Mouse (Mus musculus) heart, postnatal 0 days (tissue): ENCODE data around the gene Cacna2d1. TPM values are rescaled to one million over a fixed set of nuclear protein-coding genes. Genes with fewer than 3 reads are reported as not detected.

ENCODE experiments used
- ATAC-seq: fragments of 200-750 bp; cut with Nextera tagmentation; 2 replicates; pipeline ENCODE4 v1.8.0; 2017; ENCODE audit warnings: low read depth, moderate number of reproducible peaks, moderate library complexity; ENCODE audit not compliant: insufficient read depth
- DNase-seq: peaks from one replicate; pipeline ENCODE4 v3.0.0-alpha.2; 2016; ENCODE audit warnings: low spot score
- H3K27ac ChIP-seq: fragments of 300-500 bp; sonication (generic); 2 replicates; pipeline ENCODE4 v1.5.1; 2014; ENCODE audit warnings: low read depth, mild to moderate bottlenecking
- H3K27me3 ChIP-seq: fragments of 300-500 bp; sonication (generic); 2 replicates; pipeline ENCODE4 v1.6.1; 2014; ENCODE audit warnings: low read length, mixed read lengths; ENCODE audit not compliant: control insufficient read depth, insufficient read depth
- H3K36me3 ChIP-seq: fragments of 300-500 bp; sonication (generic); replicated peaks from 2 replicates; pipeline ENCODE4 v1.6.1; 2014; ENCODE audit warnings: low read length, mixed read lengths; ENCODE audit not compliant: control insufficient read depth, insufficient read depth
- H3K4me1 ChIP-seq: fragments of 300-500 bp; sonication (generic); 2 replicates; pipeline ENCODE4 v1.6.1; 2014; ENCODE audit warnings: antibody characterized with exemption; ENCODE audit not compliant: control insufficient read depth, insufficient read depth
- H3K4me2 ChIP-seq: fragments of 300-500 bp; sonication (generic); 2 replicates; pipeline ENCODE4 v1.6.1; 2014; ENCODE audit warnings: low read depth, mild to moderate bottlenecking, low read length, moderate library complexity
- H3K4me3 ChIP-seq: fragments of 300-500 bp; sonication (generic); 2 replicates; pipeline ENCODE4 v1.5.1; 2014; ENCODE audit warnings: low read depth, low read length
- H3K9ac ChIP-seq: fragments of 300-500 bp; sonication (generic); replicated peaks from 2 replicates; pipeline ENCODE4 v1.6.1; 2014; ENCODE audit warnings: low read depth, low read length, mixed read lengths
- H3K9me3 ChIP-seq: fragments of 300-500 bp; sonication (generic); replicated peaks from 2 replicates; pipeline ENCODE4 v1.6.1; 2016; ENCODE audit warnings: low read length; ENCODE audit not compliant: control insufficient read depth
- CTCF ChIP-seq: IDR thresholded peaks from 2 replicates; pipeline ENCODE4 v1.5.1; 2016; ENCODE audit warnings: antibody characterized with exemption, control low read depth, low read depth
- EP300 ChIP-seq: IDR thresholded peaks from 2 replicates; pipeline ENCODE4 v1.6.1; 2016; ENCODE audit warnings: antibody characterized with exemption, low read depth
- WGBS: fragments of 180-500 bp; shearing (Covaris S2); extraction: QIAGEN DNeasy Blood & Tissue Kit; methylation state at CpG from one replicate; pipeline ENCODE4 v1.1.7; 2014; 5-methylcytosine and 5-hydroxymethylcytosine counted together
- polyA plus RNA-seq: library from polyadenylated mRNA; unstranded; fragments of >200 nt; fragmentation: Nextera tagmentation; extraction: Ambion mirVana; gene quantifications from 2 replicates; pipeline ENCODE4 v1.2.1, GENCODE M21; 2015
- total RNA-seq: library from RNA; depleted of rRNA; stranded (reverse); fragments of >200 nt; gene quantifications from 2 replicates; pipeline ENCODE4 v1.2.3, GENCODE M21; 2014; ENCODE audit warnings: low replicate concordance

The Cacna2d1 gene
- total and polyA plus RNA-seq, 2 experiments from 2014 or later: 17.7 to 37.6 TPM

DNA sequence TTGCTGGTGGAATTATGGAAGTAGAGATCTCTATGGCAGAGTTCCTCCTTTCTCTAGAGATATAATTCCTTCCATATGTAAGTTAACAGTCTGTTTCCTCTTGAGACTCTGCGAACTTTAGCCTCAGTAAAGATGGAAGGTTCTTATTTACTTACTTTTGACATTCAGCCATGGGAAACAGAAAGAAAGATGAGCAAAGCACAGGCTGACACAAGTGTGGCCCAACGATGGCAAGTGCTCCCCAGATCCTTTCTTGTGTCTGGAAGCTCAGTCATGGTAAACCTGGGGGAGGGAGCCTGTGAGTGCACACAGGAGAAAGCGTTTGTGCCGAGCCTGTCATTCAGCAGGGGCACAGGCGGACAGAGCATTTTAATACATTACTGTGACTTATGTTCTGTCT, 48.9 kb downstream of the Cacna2d1 start:
- Histone ChIP-seq H3K9me3 (no peaks in the 10 kb centered on the region), H3K27me3 (no peaks in the 10 kb centered on the region), H3K9ac (no peak overlapping the region), H3K4me3 (no peak overlapping the region), H3K36me3 (no peaks in the 10 kb centered on the region), H3K4me2 (no peak overlapping the region), H3K4me1 (peaks cover 4% of the 10 kb centered on the region; the same call in 1 of the 2 replicates), H3K27ac (no peak overlapping the region)
- no peak for TF ChIP-seq EP300
- no peak for TF ChIP-seq CTCF
- DNase-seq (no peak), ATAC-seq (no peak)
- WGBS: 41% methylated on average over 5 of the region's 5 CpGs

GRCm38 (mm10) chr5:15985228-15985858, 50.9 kb downstream of the Cacna2d1 start:
- Histone ChIP-seq H3K27me3 (no peaks in the 10 kb centered on the region), H3K36me3 (no peaks in the 10 kb centered on the region), H3K9me3 (no peaks in the 10 kb centered on the region), H3K4me3 (no peak overlapping the region), H3K27ac (no peak overlapping the region), H3K4me1 (peaks cover 4% of the 10 kb centered on the region; the same call in 1 of the 2 replicates), H3K4me2 (no peak overlapping the region), H3K9ac (no peak overlapping the region)
- no peak for ATAC-seq
- TF ChIP-seq EP300: no peak
- 89% methylated on average over 7 of the region's 7 CpGs for WGBS
- DNase-seq: no peak

DNA sequence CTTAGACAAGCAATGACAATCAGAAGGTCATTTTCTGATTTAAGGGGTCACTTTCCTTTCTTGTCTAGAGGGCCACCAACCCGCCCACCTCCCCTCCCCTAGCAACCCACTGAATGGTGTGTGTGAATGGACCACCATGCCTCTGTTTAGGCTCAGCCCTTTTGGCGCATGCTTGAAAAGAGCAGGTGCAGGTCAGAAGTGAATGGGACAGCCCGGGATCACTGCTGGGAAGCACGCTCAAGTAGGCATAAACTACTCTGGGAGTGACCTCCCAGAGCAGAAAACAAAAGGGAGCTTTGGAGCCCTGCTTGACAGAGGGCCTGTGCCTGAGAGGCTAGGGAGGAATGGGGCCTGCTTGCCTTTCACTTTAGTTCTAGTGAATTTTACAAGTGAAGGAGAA, 51.4 kb downstream of the Cacna2d1 start:
- Histone ChIP-seq H3K4me2 (no peak overlapping the region), H3K9ac (no peak overlapping the region), H3K4me1 (peaks cover 4% of the 10 kb centered on the region; the same call in 1 of the 2 replicates), H3K27ac (no peak overlapping the region), H3K27me3 (no peaks in the 10 kb centered on the region), H3K4me3 (no peak overlapping the region), H3K9me3 (no peaks in the 10 kb centered on the region), H3K36me3 (no peaks in the 10 kb centered on the region)
- DNase-seq (no peak), ATAC-seq (no peak)
- TF ChIP-seq EP300 (no peak), CTCF (no peak)
- WGBS: 63% methylated on average over 4 of the region's 4 CpGs

DNA sequence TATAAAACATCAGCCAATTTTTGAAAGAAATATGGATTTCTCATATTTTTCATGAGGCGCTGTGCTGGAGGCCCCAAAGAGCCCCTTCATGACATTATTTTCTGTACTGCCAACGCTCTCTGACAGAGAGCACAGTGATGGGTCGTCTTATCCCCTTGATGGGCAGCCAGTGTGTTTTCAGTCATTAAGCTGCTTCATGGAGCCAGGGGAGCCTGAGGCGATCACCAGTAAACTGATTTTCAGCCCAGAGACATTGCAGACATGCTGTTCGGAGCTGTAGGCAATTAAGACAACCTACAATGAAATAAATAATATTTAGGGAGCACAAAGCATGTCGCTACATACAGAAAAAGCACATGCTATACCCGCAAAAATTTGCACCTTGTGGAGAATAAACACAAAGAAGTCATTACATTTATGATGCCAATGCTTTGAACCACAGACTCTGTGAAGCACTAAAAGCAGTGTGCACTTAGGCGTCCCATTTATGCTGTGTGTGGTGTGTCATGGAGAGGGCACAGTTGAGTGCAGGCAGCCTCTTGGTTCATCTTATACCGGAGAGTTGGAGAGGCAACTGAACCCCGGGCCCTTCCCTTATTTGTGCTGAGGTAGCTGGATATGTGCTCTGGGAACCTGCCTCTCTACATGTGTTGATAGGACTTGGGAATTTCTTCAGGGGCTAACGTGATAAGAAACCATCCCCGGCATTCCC, 57.1 kb downstream of the Cacna2d1 start:
- no peaks in the 10 kb centered on the region for H3K9me3 ChIP-seq
- no peak overlapping the region for H3K9ac ChIP-seq
- 52% methylated on average over 12 of the region's 12 CpGs for WGBS
- no peaks in the 10 kb centered on the region for H3K27me3 ChIP-seq
- TF ChIP-seq CTCF (no peak), EP300 (no peak)
- H3K4me3 ChIP-seq: no peak overlapping the region
- H3K36me3 ChIP-seq: no peaks in the 10 kb centered on the region
- no peak overlapping the region for H3K27ac ChIP-seq
- no peak for ATAC-seq
- no peaks in the 10 kb centered on the region for H3K4me1 ChIP-seq
- no peak for DNase-seq
- H3K4me2 ChIP-seq: no peak overlapping the region

DNA sequence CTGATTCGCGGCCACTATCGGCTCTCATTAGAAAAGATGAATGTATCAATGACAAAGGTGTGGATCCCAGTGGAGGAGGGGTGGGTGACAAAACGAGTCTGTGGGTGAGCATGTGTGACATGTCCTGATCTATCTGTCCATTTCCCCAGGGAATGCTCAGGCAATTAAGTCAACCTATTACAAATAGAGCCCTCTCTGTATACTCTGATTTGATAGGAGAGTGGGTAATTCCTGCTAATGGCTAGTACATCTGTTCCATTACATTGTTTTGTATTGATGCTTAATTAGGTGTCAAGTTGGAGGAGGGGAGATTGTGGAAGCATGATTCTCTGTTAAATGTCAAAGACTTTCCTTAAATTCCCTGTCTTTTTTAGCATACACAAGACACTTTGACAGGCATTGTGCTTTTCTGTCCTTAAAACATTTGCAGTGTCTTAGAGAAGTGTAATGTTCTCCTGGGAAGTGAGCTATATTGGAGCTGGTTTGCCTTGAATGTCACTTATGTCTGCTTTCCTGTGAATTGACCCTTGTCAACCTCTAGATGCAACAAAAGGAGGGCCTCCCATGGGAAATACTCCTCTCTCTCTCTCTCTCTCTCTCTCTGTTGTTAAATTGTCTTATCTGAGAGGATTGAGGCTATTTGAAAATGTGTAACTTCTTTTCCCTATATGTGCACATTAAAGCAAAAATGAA, 58.9 kb downstream of the Cacna2d1 start:
- TF ChIP-seq EP300 (no peak), CTCF (no peak)
- no peaks in the 10 kb centered on the region for H3K36me3 ChIP-seq
- H3K27me3 ChIP-seq: no peaks in the 10 kb centered on the region
- H3K4me3 ChIP-seq: no peak overlapping the region
- no peak overlapping the region for H3K9ac ChIP-seq
- no peak overlapping the region for H3K4me2 ChIP-seq
- DNase-seq (no peak), ATAC-seq (no peak)
- no peaks in the 10 kb centered on the region for H3K9me3 ChIP-seq
- 76% methylated on average over 4 of the region's 4 CpGs for WGBS
- 0 out of 2 replicates have a peak, but pooled peaks cover 5% of the 10 kb centered on the region for H3K4me1 ChIP-seq
- no peak overlapping the region for H3K27ac ChIP-seq
